Mouse (Mus musculus) liver, embryonic 11.5 days (tissue): Measurements from ENCODE around the gene Gm49368. TPM values are rescaled to one million over a fixed set of nuclear protein-coding genes. Genes with fewer than 3 reads are reported as not detected.
"Not testable (repeated sequence)": the region's sequence is repeated elsewhere in the genome, so short reads cannot be mapped to it uniquely, and the experiment has no call there.

Experiments used
- ATAC-seq: fragments of 200-750 bp; cut with Nextera tagmentation; replicated peaks from 2 replicates; pipeline ENCODE4 v1.8.0; 2017; ENCODE audit warnings: moderate number of reproducible peaks, mild to moderate bottlenecking, moderate TSS enrichment, moderate library complexity; ENCODE audit not compliant: low FRiP score
- DNase-seq: peaks from one replicate; pipeline ENCODE4 v3.0.0-alpha.2; 2017; ENCODE audit warnings: low spot score
- H3K27ac ChIP-seq: fragments of 300-500 bp; sonication (generic); 2 replicates; pipeline ENCODE4 v1.5.1; 2014; ENCODE audit warnings: mild to moderate bottlenecking, low read depth, low read length, control low read depth
- H3K27me3 ChIP-seq: fragments of 300-500 bp; sonication (generic); replicated peaks from 2 replicates; pipeline ENCODE4 v1.6.1; 2014; ENCODE audit warnings: low read length, mixed read lengths; ENCODE audit not compliant: control insufficient read depth, insufficient read depth
- H3K36me3 ChIP-seq: fragments of 300-500 bp; sonication (generic); 2 replicates; pipeline ENCODE4 v1.6.1; 2014; ENCODE audit warnings: mild to moderate bottlenecking, low read length, moderate library complexity, mixed read lengths; ENCODE audit not compliant: control insufficient read depth, insufficient read depth
- H3K4me1 ChIP-seq: fragments of 300-500 bp; sonication (generic); replicated peaks from 2 replicates; pipeline ENCODE4 v1.6.1; 2014; ENCODE audit warnings: low read length, mixed read lengths; ENCODE audit not compliant: control insufficient read depth, insufficient read depth
- H3K4me2 ChIP-seq: fragments of 300-500 bp; sonication (generic); 2 replicates; pipeline ENCODE4 v1.6.1; 2014; ENCODE audit warnings: mild to moderate bottlenecking, control low read depth, moderate library complexity
- H3K4me3 ChIP-seq: fragments of 300-500 bp; sonication (generic); 2 replicates; pipeline ENCODE4 v1.5.1; 2014; ENCODE audit warnings: low read depth, low read length, control low read depth
- H3K9ac ChIP-seq: fragments of 300-500 bp; sonication (generic); 2 replicates; pipeline ENCODE4 v1.6.1; 2014; ENCODE audit warnings: low read depth, low read length, control low read depth
- H3K9me3 ChIP-seq: fragments of 300-500 bp; sonication (generic); 2 replicates; pipeline ENCODE4 v1.6.1; 2016; ENCODE audit warnings: low read length, inconsistent platforms, mixed read lengths; ENCODE audit not compliant: control insufficient read depth
- WGBS: fragments of 180-500 bp; shearing (Covaris S2); extraction: QIAGEN DNeasy Blood & Tissue Kit; methylation state at CpG from one replicate; pipeline ENCODE4 v1.1.7; 2014; 5-methylcytosine and 5-hydroxymethylcytosine counted together
- polyA plus RNA-seq: library from polyadenylated mRNA; unstranded; fragments of >200 nt; fragmentation: Nextera tagmentation; extraction: Ambion mirVana; gene quantifications from 2 replicates; pipeline ENCODE4 v1.2.1, GENCODE M21; 2014

Gene Gm49368
- polyA plus RNA-seq, 1 experiment from 2014 or later, result not detected

GRCm38 (mm10) chr7:128024932-128025331, 37.6 kb upstream of the Gm49368 start:
- no peak overlapping the region for H3K27ac ChIP-seq
- DNase-seq (no peak), ATAC-seq (no peak)
- 83% methylated on average over 4 of the region's 4 CpGs for WGBS
- no peaks in the 10 kb centered on the region for H3K36me3 ChIP-seq
- H3K9ac ChIP-seq, result no peak overlapping the region
- H3K27me3 ChIP-seq, result no peaks in the 10 kb centered on the region
- H3K4me3 ChIP-seq, result no peak overlapping the region
- H3K4me2 ChIP-seq, result no peak overlapping the region
- no peaks in the 10 kb centered on the region for H3K4me1 ChIP-seq
- no peaks in the 10 kb centered on the region for H3K9me3 ChIP-seq

DNA sequence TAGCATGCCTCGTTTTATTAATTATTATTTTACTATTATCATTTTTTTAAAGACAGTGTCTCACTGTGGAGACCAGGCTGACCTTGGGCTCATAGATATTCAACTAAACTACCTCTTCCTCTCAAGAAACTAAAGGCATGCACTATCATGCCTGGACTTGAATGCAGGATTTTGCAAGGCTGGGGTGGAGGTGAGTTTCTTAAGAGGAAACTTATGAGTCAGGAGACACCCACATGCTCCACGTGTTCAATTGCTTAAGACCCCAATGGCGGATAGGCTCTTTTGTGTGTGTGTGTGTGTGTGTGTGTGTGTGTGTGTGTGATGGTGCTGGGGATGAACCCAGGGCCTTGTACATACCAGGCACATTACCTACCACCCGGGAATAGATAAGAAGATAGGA, 37.1 kb upstream of the Gm49368 start:
- 74% methylated on average over 4 of the region's 4 CpGs for WGBS
- ATAC-seq, result no peak
- no peaks in the 10 kb centered on the region for H3K4me1 ChIP-seq
- H3K4me2 ChIP-seq, result no peak overlapping the region
- H3K4me3 ChIP-seq, result no peak overlapping the region
- no peaks in the 10 kb centered on the region for H3K27me3 ChIP-seq
- DNase-seq, result no peak
- no peaks in the 10 kb centered on the region for H3K9me3 ChIP-seq
- H3K27ac ChIP-seq, result no peak overlapping the region
- H3K36me3 ChIP-seq, result no peaks in the 10 kb centered on the region
- H3K9ac ChIP-seq, result no peak overlapping the region

DNA sequence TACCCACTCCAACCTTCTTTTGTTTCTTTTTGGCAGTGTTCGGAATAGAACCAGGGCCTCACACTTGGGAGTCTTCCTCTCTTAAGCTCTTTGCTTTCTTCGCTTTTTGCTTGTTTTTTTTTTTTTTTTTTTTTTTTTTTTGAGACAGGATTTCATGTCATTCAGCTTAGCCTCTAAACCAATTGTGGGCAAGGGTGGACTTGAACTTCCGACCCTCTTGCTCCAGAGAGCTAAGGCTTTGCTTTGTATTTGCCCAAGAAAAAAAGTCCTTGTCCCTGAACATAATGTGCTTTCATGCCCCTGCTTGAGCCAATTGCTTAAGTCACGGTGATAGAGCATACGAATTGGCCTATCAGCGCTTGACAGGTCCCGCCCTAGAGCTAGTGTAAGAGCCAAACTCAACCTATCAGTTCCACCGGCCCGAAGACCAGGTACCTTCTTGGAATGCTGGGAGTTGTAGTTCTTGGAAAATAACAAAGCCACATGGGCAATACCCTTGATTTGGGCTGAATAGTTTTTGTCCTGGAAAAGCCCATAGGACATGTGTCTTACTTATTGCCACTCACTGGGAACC, 31.0 kb upstream of the Gm49368 start:
- Histone ChIP-seq H3K4me3 (no peak overlapping the region), H3K9ac (no peak overlapping the region), H3K4me2 (no peak overlapping the region), H3K27ac (no peak overlapping the region), H3K36me3 (no peaks in the 10 kb centered on the region), H3K9me3 (no peaks in the 10 kb centered on the region), H3K27me3 (no peaks in the 10 kb centered on the region), H3K4me1 (no peaks in the 10 kb centered on the region)
- 46% methylated on average over 9 of the region's 9 CpGs for WGBS
- DNase-seq (no peak), ATAC-seq (peak; percentile 85)

GRCm38 (mm10) chr7:128032290-128032988, 30.0 kb upstream of the Gm49368 start:
- Histone ChIP-seq H3K4me3 (no peak overlapping the region), H3K9ac (no peak overlapping the region), H3K9me3 (no peaks in the 10 kb centered on the region), H3K4me2 (no peak overlapping the region), H3K27me3 (no peaks in the 10 kb centered on the region), H3K4me1 (no peaks in the 10 kb centered on the region), H3K27ac (no peak overlapping the region), H3K36me3 (no peaks in the 10 kb centered on the region)
- ATAC-seq (no peak), DNase-seq (no peak)
- WGBS, result 80% methylated on average over 5 of the region's 5 CpGs

DNA sequence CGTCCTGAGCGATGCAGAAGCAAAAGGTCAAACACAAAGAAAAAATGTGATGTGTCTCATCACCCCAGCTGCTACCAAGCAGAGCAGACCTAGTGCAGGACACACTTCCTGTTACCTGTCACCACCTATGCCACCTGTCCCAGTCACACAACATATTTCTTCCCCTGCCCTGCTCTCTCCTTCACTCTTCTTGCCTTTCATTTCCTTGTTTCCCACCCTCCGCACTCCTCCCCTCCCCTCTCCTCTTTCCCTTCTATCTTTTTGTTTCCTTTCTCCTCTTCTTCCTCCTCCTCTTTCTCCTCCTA, 29.5 kb upstream of the Gm49368 start:
- no peak for ATAC-seq
- 96% methylated on average over 3 of the region's 3 CpGs for WGBS
- Histone ChIP-seq H3K27ac (no peak overlapping the region), H3K9ac (no peak overlapping the region), H3K4me2 (no peak overlapping the region), H3K9me3 (no peaks in the 10 kb centered on the region), H3K27me3 (no peaks in the 10 kb centered on the region), H3K4me3 (no peak overlapping the region), H3K4me1 (no peaks in the 10 kb centered on the region), H3K36me3 (no peaks in the 10 kb centered on the region)
- no peak for DNase-seq

DNA sequence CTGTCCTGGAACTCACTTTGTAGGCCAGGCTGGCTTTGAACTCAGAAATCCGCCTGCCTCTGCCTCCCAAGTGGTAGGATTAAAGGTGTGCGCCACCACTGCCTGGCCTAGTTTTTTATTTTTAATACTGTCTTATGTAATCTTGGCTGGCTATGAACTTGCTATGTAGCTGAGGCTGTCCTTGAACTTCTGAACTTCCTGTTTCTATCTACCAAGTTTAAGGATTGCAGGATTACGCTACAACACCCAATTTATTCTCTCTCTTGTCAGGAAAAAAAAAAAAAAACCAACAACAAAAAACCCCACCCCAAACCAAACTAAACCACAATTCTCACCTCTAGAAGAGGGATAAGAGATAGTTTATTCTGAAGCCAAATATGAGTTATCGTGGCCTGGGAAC, 28.9 kb upstream of the Gm49368 start:
- Histone ChIP-seq H3K4me1 (no peaks in the 10 kb centered on the region), H3K4me2 (no peak overlapping the region), H3K4me3 (no peak overlapping the region), H3K36me3 (no peaks in the 10 kb centered on the region), H3K27me3 (no peaks in the 10 kb centered on the region), H3K9ac (no peak overlapping the region), H3K9me3 (no peaks in the 10 kb centered on the region), H3K27ac (no peak overlapping the region)
- DNase-seq (no peak), ATAC-seq (no peak)
- 76% methylated on average over 4 of the region's 4 CpGs for WGBS

DNA sequence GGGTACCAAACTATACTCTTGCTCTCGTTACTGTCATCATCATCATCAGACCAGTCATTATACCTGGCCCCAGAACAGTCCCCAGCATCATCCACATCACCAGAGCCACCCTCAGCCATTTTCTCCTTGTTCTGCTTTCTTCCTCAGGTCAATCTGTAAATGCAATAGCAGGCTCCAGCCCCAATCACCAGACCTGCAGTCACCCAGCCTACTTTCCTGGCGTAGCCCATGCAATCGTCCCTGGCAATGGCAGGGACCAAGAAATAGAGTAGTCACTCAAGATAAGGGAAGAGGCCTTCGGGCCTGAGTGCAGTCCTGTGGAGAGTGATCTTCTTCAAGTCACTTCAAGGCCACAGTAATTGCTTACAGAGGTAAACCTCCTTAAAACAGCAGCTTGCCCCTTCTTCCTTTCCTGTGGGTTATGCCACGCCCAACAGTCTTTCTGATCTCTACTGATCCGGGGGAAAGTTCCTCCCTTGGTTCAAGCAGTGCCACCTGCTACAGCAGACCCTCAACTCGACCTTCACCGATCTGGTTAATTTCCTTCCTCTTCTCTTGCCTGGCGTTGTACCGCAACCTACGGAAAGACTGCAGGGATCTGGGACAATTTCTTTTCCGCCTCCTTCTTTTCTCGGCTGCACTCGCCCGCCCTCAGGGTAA, 20.2 kb upstream of the Gm49368 start:
- 46% methylated on average over 14 of the region's 15 CpGs for WGBS
- ATAC-seq, result not testable (repeated sequence)

DNA sequence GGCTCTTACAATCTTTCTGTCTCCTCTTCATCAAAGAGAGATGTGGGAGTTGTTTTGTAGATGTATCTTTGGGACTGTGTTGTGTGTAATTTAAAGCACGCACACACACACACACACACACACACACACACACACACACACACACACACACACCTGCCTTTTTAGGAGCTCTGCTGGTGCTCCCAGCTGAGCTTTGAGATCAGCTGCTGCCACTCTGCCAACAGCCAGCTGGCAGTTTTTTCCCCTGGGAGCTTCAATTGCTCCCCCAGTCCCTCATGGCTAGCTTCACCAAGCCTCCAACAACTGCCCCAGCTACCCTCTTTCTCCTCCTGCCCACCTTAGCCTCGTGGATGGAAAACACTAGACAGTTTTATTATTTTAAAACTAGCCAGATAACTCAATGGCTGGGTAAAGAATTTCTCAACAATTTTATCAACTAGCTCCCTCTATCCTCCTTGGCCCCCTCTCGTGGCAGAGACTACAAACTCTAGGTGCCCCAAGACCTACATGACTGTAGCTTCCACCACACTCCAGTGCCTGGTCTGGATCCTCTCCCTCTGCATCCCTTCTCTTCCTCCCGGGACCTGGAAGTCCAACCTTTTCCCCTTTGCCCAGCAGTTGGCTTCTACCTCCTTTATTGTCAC, 18.2 kb upstream of the Gm49368 start:
- Histone ChIP-seq H3K4me3 (no peak overlapping the region), H3K4me2 (no peak overlapping the region), H3K27me3 (no peaks in the 10 kb centered on the region), H3K27ac (no peak overlapping the region), H3K4me1 (0 out of 2 replicates have a peak, but pooled peaks cover 3% of the 10 kb centered on the region), H3K36me3 (no peaks in the 10 kb centered on the region), H3K9ac (no peak overlapping the region), H3K9me3 (no peaks in the 10 kb centered on the region)
- WGBS, result 65% methylated on average over 4 of the region's 4 CpGs
- DNase-seq, result no peak
- no peak for ATAC-seq

More for the DNA sequence above, 20.2 kb upstream of the Gm49368 start:
- not testable (repeated sequence) for H3K9ac ChIP-seq, H3K4me3 ChIP-seq, H3K9me3 ChIP-seq, H3K27me3 ChIP-seq, H3K27ac ChIP-seq, H3K4me1 ChIP-seq, H3K4me2 ChIP-seq, DNase-seq, H3K36me3 ChIP-seq
